In the genomic region with DNA sequence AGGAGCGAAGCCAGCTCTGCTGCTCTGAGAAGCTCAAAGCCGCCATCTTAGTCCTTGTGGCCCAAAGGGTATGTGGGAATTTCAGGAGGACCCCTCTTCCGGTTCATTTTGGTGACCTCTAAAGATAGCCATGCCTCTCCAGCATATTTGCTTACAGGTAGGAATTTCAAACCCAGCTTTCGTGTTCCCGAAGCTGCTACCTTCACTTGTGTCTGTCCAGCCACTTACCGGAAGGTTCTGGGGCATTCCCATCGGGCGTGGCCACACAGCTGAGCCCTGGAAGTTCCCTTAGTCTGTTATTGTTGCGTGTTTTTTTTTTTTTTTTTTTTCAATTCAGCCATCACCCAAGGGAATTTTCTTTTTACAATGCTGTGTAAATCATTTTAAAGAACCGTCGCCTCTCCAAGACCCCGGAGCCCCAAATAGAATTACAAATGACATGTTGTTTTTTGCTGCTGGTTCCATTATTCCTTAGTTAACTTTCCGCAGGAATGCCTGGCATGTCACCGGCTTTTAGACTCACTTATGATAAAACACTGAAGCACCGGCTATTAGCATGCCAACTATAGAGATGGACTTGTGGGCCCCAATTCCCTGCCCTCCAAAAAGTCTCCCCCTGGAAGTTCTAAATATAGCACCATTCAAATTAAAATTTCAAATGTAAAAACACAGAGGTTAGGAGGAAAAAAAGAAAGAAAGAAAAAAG, we compare ENCODE assay signal across 9 mouse cellular contexts. TPM values are rescaled to one million over a fixed set of nuclear protein-coding genes. Genes with fewer than 3 reads are reported as not detected.
DNase-seq lines count a peak whose midpoint lies in the region; ATAC-seq and TF ChIP-seq lines count a peak whose summit lies in the region.
"Had no signal": no experiment of that assay in that cellular context is flagged by ENCODE, and none has a peak within 500 bp of the region (broad histone marks: within the 10 kb centered on the region; RNA-seq: fewer than 3 reads in every experiment).

No protein-coding gene starts in this region.

- H3K27me3 ChIP-seq in lung, embryonic 15.5 days, result no peaks in the 10 kb centered on the region; the same call in 1 of the 2 replicates
- H3K27me3 ChIP-seq in heart, embryonic 14.5 days (ENCODE audit: control insufficient read depth, insufficient read depth, low read length), result no peaks in the 10 kb centered on the region
- H3K27me3 ChIP-seq in kidney, postnatal 0 days (ENCODE audit: insufficient read depth, low read length), result no peaks in the 10 kb centered on the region; the same call in 1 of the 2 replicates
- H3K27me3 ChIP-seq in stomach, embryonic 16.5 days (ENCODE audit: control insufficient read depth, insufficient read depth, low read length), result no peaks in the 10 kb centered on the region

- no peak overlapping the region for H3K4me3 ChIP-seq in lung, embryonic 15.5 days
- H3K4me3 ChIP-seq in heart, embryonic 14.5 days (ENCODE audit: control insufficient read depth in 1 of 2, insufficient read depth in 1 of 2, low read depth in 1 of 2, low read length in 2 of 2), result no peak overlapping the region
- H3K4me3 ChIP-seq in kidney, postnatal 0 days (replicated peaks; ENCODE audit: low read depth, low read length), result no peak overlapping the region; the same call in 1 of the 2 replicates
- no peak overlapping the region for H3K4me3 ChIP-seq in stomach, embryonic 16.5 days (replicated peaks; ENCODE audit: low read length)

- peaks cover 32% of the 10 kb centered on the region for H3K4me1 ChIP-seq in lung, embryonic 15.5 days
- H3K4me1 ChIP-seq in heart, embryonic 14.5 days (ENCODE audit: control insufficient read depth in 2 of 2, insufficient read depth in 2 of 2, low read length in 2 of 2), result peaks cover 10 to 30% of the 10 kb centered on the region in 2 experiments
- H3K4me1 ChIP-seq in kidney, postnatal 0 days (replicated peaks; ENCODE audit: insufficient read depth, low read length), result peaks cover 6% of the 10 kb centered on the region; the same call in 1 of the 2 replicates
- peaks cover 6% of the 10 kb centered on the region for H3K4me1 ChIP-seq in stomach, embryonic 16.5 days (ENCODE audit: control insufficient read depth, insufficient read depth, low read length)

- H3K4me2 ChIP-seq in lung, embryonic 15.5 days, result peak overlapping the region; percentile 39
- H3K4me2 ChIP-seq in heart, embryonic 14.5 days (ENCODE audit: low read length), result peak overlapping the region; percentile 44
- peak overlapping the region; percentile 45 for H3K4me2 ChIP-seq in kidney, postnatal 0 days (ENCODE audit: low read length)
- H3K4me2 ChIP-seq in stomach, embryonic 16.5 days (ENCODE audit: low read depth, low read length), result peak overlapping the region; percentile 4

- ATAC-seq in lung, embryonic 15.5 days (ENCODE audit: borderline replicate concordance, extremely low read depth, low FRiP score, low TSS enrichment), result no peak
- ATAC-seq in heart, embryonic 14.5 days (ENCODE audit: insufficient number of reproducible peaks, insufficient read depth, low FRiP score, low read depth), result no peak
- no peak for ATAC-seq in kidney, postnatal 0 days (replicated peaks; ENCODE audit: low FRiP score, low read depth)
- ATAC-seq in stomach, embryonic 16.5 days (ENCODE audit: insufficient read depth, low FRiP score), result no peak

- H3K36me3 ChIP-seq in lung, embryonic 15.5 days, result no peaks in the 10 kb centered on the region
- no peaks in the 10 kb centered on the region for H3K36me3 ChIP-seq in heart, embryonic 14.5 days (ENCODE audit: control insufficient read depth, insufficient read depth, low read length)
- no peaks in the 10 kb centered on the region for H3K36me3 ChIP-seq in kidney, postnatal 0 days (ENCODE audit: insufficient read depth, low read length)
- no peaks in the 10 kb centered on the region for H3K36me3 ChIP-seq in stomach, embryonic 16.5 days (ENCODE audit: control insufficient read depth, insufficient read depth, low read length)

- no peak overlapping the region for H3K9ac ChIP-seq in lung, embryonic 15.5 days
- peak overlapping the region; percentile 50; the same call in 1 of the 2 replicates for H3K9ac ChIP-seq in heart, embryonic 14.5 days (ENCODE audit: low read length)
- no peak overlapping the region for H3K9ac ChIP-seq in kidney, postnatal 0 days (ENCODE audit: low read depth, low read length)
- H3K9ac ChIP-seq in stomach, embryonic 16.5 days (ENCODE audit: low read length), result no peak overlapping the region

- 54% methylated on average over 15 of the region's 15 CpGs for WGBS in lung, embryonic 15.5 days
- WGBS in heart, embryonic 14.5 days, result 32% methylated on average over 15 of the region's 15 CpGs
- WGBS in kidney, postnatal 0 days, result 28% methylated on average over 15 of the region's 15 CpGs
- 66% methylated on average over 15 of the region's 15 CpGs for WGBS in stomach, embryonic 16.5 days

- no peak for DNase-seq in lung, postnatal 25 days (ENCODE audit: low spot score)
- peak; percentile 77 for DNase-seq in kidney, postnatal 0 days (ENCODE audit: low spot score)
- DNase-seq in cerebellum, adult 8-10 months, result no peak
- DNase-seq in urinary bladder, adult 2 months (ENCODE audit: low spot score), result no peak
- no peak for DNase-seq in left cerebral cortex, adult 9 months (ENCODE audit: low spot score in 2 of 2)
- DNase-seq: cerebellum, adult 9-11 months had no signal

- TF ChIP-seq CTCF in kidney, postnatal 0 days (IDR thresholded peaks at IDR 0.05; ENCODE audit: low read depth), result no peak

- H3K27ac ChIP-seq in lung, embryonic 15.5 days, result peak overlapping the region; percentile 84
- H3K27ac ChIP-seq in heart, embryonic 14.5 days (replicated peaks in 1 of 2; ENCODE audit: control insufficient read depth in 1 of 2, insufficient read depth in 1 of 2, low read depth in 2 of 2, low read length in 2 of 2), result peak overlapping the region; percentile 94 to 95
- H3K27ac ChIP-seq in kidney, postnatal 0 days, result peak overlapping the region; percentile 80
- H3K27ac ChIP-seq in stomach, embryonic 16.5 days (ENCODE audit: low read length), result peak overlapping the region; percentile 85

- no peaks in the 10 kb centered on the region for H3K9me3 ChIP-seq in lung, embryonic 15.5 days
- H3K9me3 ChIP-seq in heart, embryonic 14.5 days (ENCODE audit: control insufficient read depth, low read length), result no peaks in the 10 kb centered on the region
- H3K9me3 ChIP-seq in kidney, postnatal 0 days (replicated peaks; ENCODE audit: low read length), result no peaks in the 10 kb centered on the region
- no peaks in the 10 kb centered on the region for H3K9me3 ChIP-seq in stomach, embryonic 16.5 days (replicated peaks; ENCODE audit: control insufficient read depth, low read length)

RNA-seq across cellular contexts. Expression of a gene that starts 5.1 kb away (rescaled TPM):
- polyA plus RNA-seq in lung, embryonic 15.5 days (2015; fragmentation: Nextera tagmentation; extraction: Ambion mirVana), result 58.5 and 64.8 TPM in 2 replicates
- 10.5 and 11.3 TPM in 2 replicates for polyA plus RNA-seq in heart, embryonic 14.5 days (2014; fragmentation: Nextera tagmentation; extraction: Ambion mirVana)
- polyA plus RNA-seq in kidney, postnatal 0 days (2015; fragmentation: Nextera tagmentation; extraction: Ambion mirVana), result 47.7 and 51.4 TPM in 2 replicates
- polyA plus RNA-seq in stomach, embryonic 16.5 days (2015; fragmentation: Nextera tagmentation; extraction: Ambion mirVana), result 15.6 and 20.9 TPM in 2 replicates
- polyA plus RNA-seq in urinary bladder, adult 2 months (2012; rRNA removed), result 24.2 and 25.0 TPM in 2 replicates
